Mouse (Mus musculus): ENCODE results near the gene Abhd16b.

DNA sequence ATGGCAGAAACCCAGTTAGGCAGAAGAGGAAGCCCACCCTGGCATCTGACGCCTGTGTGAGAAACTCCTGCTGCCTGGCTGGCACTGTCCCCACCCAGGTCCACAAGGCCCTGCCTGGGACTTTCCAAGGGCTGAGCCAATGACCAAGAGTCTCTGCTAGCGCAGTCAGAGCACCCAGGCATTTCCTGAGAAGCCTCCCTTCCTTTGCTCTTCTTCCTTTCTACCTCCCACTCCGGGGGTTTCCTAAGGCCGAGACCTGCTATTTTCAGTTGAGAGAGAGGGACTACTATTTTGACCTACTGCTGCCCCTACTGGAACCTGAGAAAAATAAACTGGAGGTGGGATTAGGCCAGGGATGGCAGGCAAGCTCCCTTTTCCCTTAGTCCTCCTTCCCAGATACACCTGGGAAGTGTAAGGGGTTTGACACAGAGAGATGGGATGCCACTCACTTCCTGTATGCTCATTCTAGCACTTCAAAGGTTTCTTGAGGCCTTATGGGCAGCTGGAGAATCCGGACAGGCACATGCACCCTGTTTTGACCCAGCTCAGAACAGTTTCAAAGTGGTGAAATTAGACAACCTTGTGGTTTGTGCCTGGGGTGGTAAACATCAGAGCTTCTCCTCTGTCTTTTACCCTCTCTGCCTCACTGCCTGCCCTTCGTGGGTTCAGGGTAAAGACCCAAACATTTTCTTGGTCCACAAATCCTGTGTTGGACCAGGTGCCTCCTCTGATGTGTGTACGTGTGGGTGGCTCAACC lies 9.3 kb upstream of the Abhd16b start:
- TF ChIP-seq MAFK (IDR thresholded peaks at IDR 0.05; ENCODE audit: insufficient read depth, low read depth, low read length) (no peak), CHD2 (IDR thresholded peaks at IDR 0.05; ENCODE audit: low read depth, low read length) (no peak), HCFC1 (IDR thresholded peaks at IDR 0.05; ENCODE audit: borderline replicate concordance, insufficient read depth, low read length) (no peak)
